ENCODE assay signal across 8 mouse cellular contexts in genomic region chr4:135493271-135493670, GRCm38 (mm10). TPM values are rescaled to one million over a fixed set of nuclear protein-coding genes. Genes with fewer than 3 reads are reported as not detected.
A peak's percentile ranks its signal among the peaks of the same experiment; 100 is the strongest.
DNase-seq lines count a peak whose midpoint lies in the region; ATAC-seq and TF ChIP-seq lines count a peak whose summit lies in the region.

No protein-coding gene starts in this region.

- no peak for DNase-seq in heart, postnatal 25 days (ENCODE audit: low spot score)
- DNase-seq in embryonic facial prominence, embryonic 11.5 days (ENCODE audit: low spot score), result no peak
- DNase-seq in limb, embryonic 11.5 days (ENCODE audit: low spot score), result no peak
- DNase-seq in urinary bladder, postnatal 14 days (ENCODE audit: low spot score), result no peak
- no peak for DNase-seq in cerebellum, adult 9-10 months
- no peak for DNase-seq in adipocyte (ENCODE audit: low spot score)

- no peaks in the 10 kb centered on the region for H3K9me3 ChIP-seq in heart, embryonic 16.5 days (replicated peaks; ENCODE audit: control insufficient read depth, low read length)
- no peaks in the 10 kb centered on the region for H3K9me3 ChIP-seq in embryonic facial prominence, embryonic 11.5 days (replicated peaks; ENCODE audit: control insufficient read depth, low read length)
- no peaks in the 10 kb centered on the region for H3K9me3 ChIP-seq in limb, embryonic 11.5 days (ENCODE audit: control insufficient read depth, low read length)

- intact Hi-C loops in heart, postnatal 25 days (cut with DNase I), result no loop called here

- H3K4me3 ChIP-seq in heart, embryonic 16.5 days (ENCODE audit: low read length), result peak overlapping the region; percentile 81
- no peak overlapping the region for H3K4me3 ChIP-seq in embryonic facial prominence, embryonic 11.5 days (ENCODE audit: low read depth, low read length)
- no peak overlapping the region; the same call in 1 of the 2 replicates for H3K4me3 ChIP-seq in limb, embryonic 11.5 days (ENCODE audit: low read depth, low read length)
- H3K4me3 ChIP-seq in myocyte, result peak overlapping the region; percentile 44

- ATAC-seq in heart, embryonic 16.5 days (replicated peaks; ENCODE audit: extremely low read depth, insufficient read depth, low FRiP score), result no peak
- ATAC-seq in embryonic facial prominence, embryonic 11.5 days (replicated peaks; ENCODE audit: insufficient number of reproducible peaks, low FRiP score, low TSS enrichment, low read depth), result no peak
- no peak for ATAC-seq in limb, embryonic 11.5 days (ENCODE audit: insufficient number of reproducible peaks, low FRiP score, low TSS enrichment, low read depth)

- TF ChIP-seq POLR2A in myocyte (IDR thresholded peaks at IDR 0.05; ENCODE audit: insufficient read length, low read depth), result no peak

- no peaks in the 10 kb centered on the region for H3K79me2 ChIP-seq in myocyte (ENCODE audit: control insufficient read depth, insufficient read depth)

- H3K9ac ChIP-seq in heart, embryonic 16.5 days (ENCODE audit: low read length), result no peak overlapping the region
- 0 out of 2 replicates have a peak overlapping the region, but pooled peaks have one; percentile 18 for H3K9ac ChIP-seq in embryonic facial prominence, embryonic 11.5 days (replicated peaks; ENCODE audit: low read length)
- no peak overlapping the region for H3K9ac ChIP-seq in limb, embryonic 11.5 days (ENCODE audit: low read length)

- no peaks in the 10 kb centered on the region for H3K27me3 ChIP-seq in heart, embryonic 16.5 days (ENCODE audit: control insufficient read depth, insufficient read depth, low read length)
- H3K27me3 ChIP-seq in embryonic facial prominence, embryonic 11.5 days (ENCODE audit: control insufficient read depth, insufficient read depth, low read length), result no peaks in the 10 kb centered on the region
- H3K27me3 ChIP-seq in limb, embryonic 11.5 days (ENCODE audit: control insufficient read depth, insufficient read depth, low read length), result 0 out of 2 replicates have a peak, but pooled peaks cover 2% of the 10 kb centered on the region
- peaks cover 1% of the 10 kb centered on the region for H3K27me3 ChIP-seq in myocyte (ENCODE audit: control insufficient read depth, insufficient read depth, insufficient read length)

- H3K36me3 ChIP-seq in heart, embryonic 16.5 days (ENCODE audit: control insufficient read depth, insufficient read depth), result peaks cover 12% of the 10 kb centered on the region
- no peaks in the 10 kb centered on the region for H3K36me3 ChIP-seq in embryonic facial prominence, embryonic 11.5 days (replicated peaks; ENCODE audit: control insufficient read depth, insufficient read depth, low read depth, low read length)
- H3K36me3 ChIP-seq in limb, embryonic 11.5 days (ENCODE audit: control insufficient read depth, insufficient read depth, low read length), result no peaks in the 10 kb centered on the region
- H3K36me3 ChIP-seq in myocyte (ENCODE audit: control insufficient read depth, insufficient read depth), result no peaks in the 10 kb centered on the region

- peak overlapping the region; percentile 82 for H3K4me2 ChIP-seq in heart, embryonic 16.5 days (ENCODE audit: low read depth, low read length)
- no peak overlapping the region; the same call in 1 of the 2 replicates for H3K4me2 ChIP-seq in embryonic facial prominence, embryonic 11.5 days (ENCODE audit: low read depth, low read length)
- peak overlapping the region; percentile 93; the same call in 1 of the 2 replicates for H3K4me2 ChIP-seq in limb, embryonic 11.5 days (ENCODE audit: low read depth, severe bottlenecking)
- peak overlapping the region; percentile 82 for H3K4me2 ChIP-seq in myocyte (ENCODE audit: low read depth)

- H3K4me1 ChIP-seq in heart, embryonic 16.5 days (ENCODE audit: control insufficient read depth, insufficient read depth, low read length), result peaks cover 5% of the 10 kb centered on the region; the same call in 1 of the 2 replicates
- H3K4me1 ChIP-seq in embryonic facial prominence, embryonic 11.5 days (ENCODE audit: control insufficient read depth, insufficient read depth, low read length), result no peaks in the 10 kb centered on the region
- no peaks in the 10 kb centered on the region; the same call in 1 of the 2 replicates for H3K4me1 ChIP-seq in limb, embryonic 11.5 days (ENCODE audit: control insufficient read depth, insufficient read depth, low read length)

- no peak overlapping the region for H3ac ChIP-seq in myocyte (ENCODE audit: control insufficient read depth, insufficient read length)

- 40% methylated on average over 4 of the region's 4 CpGs for WGBS in heart, embryonic 16.5 days
- WGBS in embryonic facial prominence, embryonic 11.5 days, result 62% methylated on average over 4 of the region's 4 CpGs
- 63% methylated on average over 4 of the region's 4 CpGs for WGBS in limb, embryonic 11.5 days

- H3K27ac ChIP-seq in heart, embryonic 16.5 days (ENCODE audit: low read length), result no peak overlapping the region
- H3K27ac ChIP-seq in embryonic facial prominence, embryonic 11.5 days (replicated peaks; ENCODE audit: low read depth, low read length), result no peak overlapping the region
- H3K27ac ChIP-seq in limb, embryonic 11.5 days (replicated peaks; ENCODE audit: low read depth, low read length), result no peak overlapping the region

TF ChIP-seq in myocyte, 11 proteins besides CTCF, POLR2A, EP300 and RAD21:
- TF ChIP-seq USF1 (IDR thresholded peaks at IDR 0.05; ENCODE audit: low read depth) (no peak), MYOD1 (IDR thresholded peaks at IDR 0.05; ENCODE audit: control insufficient read depth in 1 of 3, insufficient read length in 2 of 3, low read depth in 2 of 3) (no peak), TCF3 (IDR thresholded peaks at IDR 0.05; ENCODE audit: insufficient read length, low read depth) (no peak), TCF12 (IDR thresholded peaks at IDR 0.05; ENCODE audit: insufficient read depth, poor library complexity, severe bottlenecking) (no peak), CEBPB (IDR thresholded peaks at IDR 0.05; ENCODE audit: insufficient read depth, poor library complexity, severe bottlenecking) (no peak), MAX (IDR thresholded peaks at IDR 0.05; ENCODE audit: low read depth) (no peak), POLR2AphosphoS2 (IDR thresholded peaks at IDR 0.05; ENCODE audit: insufficient read length, low read depth) (no peak), MYOG (IDR thresholded peaks at IDR 0.05; ENCODE audit: control insufficient read depth in 1 of 3, insufficient read depth in 1 of 3, insufficient read length in 2 of 3, low read depth in 2 of 3) (no peak), E2F4 (IDR thresholded peaks at IDR 0.05; ENCODE audit: insufficient read depth) (no peak), REST (IDR thresholded peaks at IDR 0.05; ENCODE audit: insufficient read depth, insufficient read length) (no peak), SRF (IDR thresholded peaks at IDR 0.05; ENCODE audit: control insufficient read depth, insufficient read length, low read depth) (no peak)

RNA-seq across cellular contexts. Expression of gene Stpg1, which starts 1.3 kb away (rescaled TPM):
- 0.44 and 0.47 TPM in 2 replicates for polyA plus RNA-seq in heart, embryonic 16.5 days (2015; fragmentation: Nextera tagmentation; extraction: Ambion mirVana)
- not detected for total RNA-seq in heart, postnatal 25 days (2021)
- polyA plus RNA-seq in embryonic facial prominence, embryonic 11.5 days (2014; fragmentation: Nextera tagmentation; extraction: Ambion mirVana), result 0.08 and 0.32 TPM in 2 replicates
- 0.13 TPM in 1 of 2 replicates, not detected in the other for polyA plus RNA-seq in limb, embryonic 11.5 days (2014; fragmentation: Nextera tagmentation; extraction: Ambion mirVana)
- polyA plus RNA-seq in myocyte (2012; fragmentation: generic; extraction: Trizol), result not detected

RNA-seq across cellular contexts. Expression of gene Nipal3, which starts 1.6 kb away (rescaled TPM):
- polyA plus RNA-seq in heart, embryonic 16.5 days (2015; fragmentation: Nextera tagmentation; extraction: Ambion mirVana), result 5.8 and 6.3 TPM in 2 replicates
- 10 to 100 TPM; 36.4 to 44.5 TPM for total RNA-seq in heart, postnatal 25 days (2021)
- 2.6 and 3.0 TPM in 2 replicates for polyA plus RNA-seq in embryonic facial prominence, embryonic 11.5 days (2014; fragmentation: Nextera tagmentation; extraction: Ambion mirVana)
- polyA plus RNA-seq in limb, embryonic 11.5 days (2014; fragmentation: Nextera tagmentation; extraction: Ambion mirVana), result 2.1 and 2.6 TPM in 2 replicates
- polyA plus RNA-seq in myocyte (2012; fragmentation: generic; extraction: Trizol), result 5.1 TPM

RNA-seq across cellular contexts. Expression of gene Rcan3, which starts 59.6 kb away (rescaled TPM):
- 8.0 and 10.5 TPM in 2 replicates for polyA plus RNA-seq in heart, embryonic 16.5 days (2015; fragmentation: Nextera tagmentation; extraction: Ambion mirVana)
- total RNA-seq in heart, postnatal 25 days (2021), result 10 to 100 TPM in 1 of 2 experiments, 1 to 10 TPM in 1; 9.7 to 11.5 TPM
- polyA plus RNA-seq in embryonic facial prominence, embryonic 11.5 days (2014; fragmentation: Nextera tagmentation; extraction: Ambion mirVana), result 8.5 and 10.7 TPM in 2 replicates
- 7.1 and 9.6 TPM in 2 replicates for polyA plus RNA-seq in limb, embryonic 11.5 days (2014; fragmentation: Nextera tagmentation; extraction: Ambion mirVana)
- 9.2 TPM for polyA plus RNA-seq in myocyte (2012; fragmentation: generic; extraction: Trizol)

Comparison
In these comparisons a context has a peak if more than half of its experiments do, and no peak if none do; other contexts are left out.
1. H3K4me3 ChIP-seq: peak in heart, embryonic 16.5 days (single experiment) and myocyte (single experiment); none in embryonic facial prominence, embryonic 11.5 days (single experiment) and limb, embryonic 11.5 days (single experiment).